Mouse (Mus musculus) neural tube, embryonic 13.5 days (tissue): Measurements from ENCODE around the gene Selenos. TPM values are rescaled to one million over a fixed set of nuclear protein-coding genes. Genes with fewer than 3 reads are reported as not detected.

ENCODE experiments used
- ATAC-seq: fragments of 200-750 bp; cut with Nextera tagmentation; 2 replicates; pipeline ENCODE4 v1.8.0; 2017; ENCODE audit warnings: low read depth, mild to moderate bottlenecking, moderate TSS enrichment, moderate library complexity
- H3K27ac ChIP-seq: fragments of 300-500 bp; sonication (generic); replicated peaks from 2 replicates; pipeline ENCODE4 v1.5.1; 2015; ENCODE audit warnings: moderate library complexity, mild to moderate bottlenecking, inconsistent platforms
- H3K27me3 ChIP-seq: fragments of 300-500 bp; sonication (generic); 2 replicates; pipeline ENCODE4 v1.6.1; 2015; ENCODE audit warnings: mild to moderate bottlenecking, inconsistent platforms
- H3K36me3 ChIP-seq: fragments of 300-500 bp; sonication (generic); 2 replicates; pipeline ENCODE4 v1.6.1; 2015; ENCODE audit warnings: mild to moderate bottlenecking, inconsistent platforms
- H3K4me1 ChIP-seq: fragments of 300-500 bp; sonication (generic); replicated peaks from 2 replicates; pipeline ENCODE4 v1.6.1; 2015; ENCODE audit warnings: inconsistent platforms
- H3K4me2 ChIP-seq: fragments of 300-500 bp; sonication (generic); 2 replicates; pipeline ENCODE4 v1.6.1; 2015; ENCODE audit warnings: inconsistent platforms, mild to moderate bottlenecking, moderate library complexity
- H3K4me3 ChIP-seq: fragments of 300-500 bp; sonication (generic); 2 replicates; pipeline ENCODE4 v1.5.1; 2015; ENCODE audit warnings: mild to moderate bottlenecking, inconsistent platforms
- H3K9ac ChIP-seq: fragments of 300-500 bp; sonication (generic); 2 replicates; pipeline ENCODE4 v1.6.1; 2015; ENCODE audit warnings: moderate library complexity, mild to moderate bottlenecking, inconsistent platforms
- H3K9me3 ChIP-seq: fragments of 300-500 bp; sonication (generic); 2 replicates; pipeline ENCODE4 v1.6.1; 2016; ENCODE audit warnings: inconsistent platforms
- WGBS: fragments of 180-500 bp; shearing (Covaris S2); methylation state at CpG from one replicate; pipeline ENCODE4 v1.1.7; 2015; 5-methylcytosine and 5-hydroxymethylcytosine counted together
- polyA plus RNA-seq: library from polyadenylated mRNA; unstranded; fragments of >200 nt; fragmentation: Nextera tagmentation; extraction: Ambion mirVana; gene quantifications from 2 replicates; pipeline ENCODE4 v1.2.1, GENCODE M21; 2015

The Selenos gene
- 97.2 and 105 TPM in 2 replicates for polyA plus RNA-seq

DNA sequence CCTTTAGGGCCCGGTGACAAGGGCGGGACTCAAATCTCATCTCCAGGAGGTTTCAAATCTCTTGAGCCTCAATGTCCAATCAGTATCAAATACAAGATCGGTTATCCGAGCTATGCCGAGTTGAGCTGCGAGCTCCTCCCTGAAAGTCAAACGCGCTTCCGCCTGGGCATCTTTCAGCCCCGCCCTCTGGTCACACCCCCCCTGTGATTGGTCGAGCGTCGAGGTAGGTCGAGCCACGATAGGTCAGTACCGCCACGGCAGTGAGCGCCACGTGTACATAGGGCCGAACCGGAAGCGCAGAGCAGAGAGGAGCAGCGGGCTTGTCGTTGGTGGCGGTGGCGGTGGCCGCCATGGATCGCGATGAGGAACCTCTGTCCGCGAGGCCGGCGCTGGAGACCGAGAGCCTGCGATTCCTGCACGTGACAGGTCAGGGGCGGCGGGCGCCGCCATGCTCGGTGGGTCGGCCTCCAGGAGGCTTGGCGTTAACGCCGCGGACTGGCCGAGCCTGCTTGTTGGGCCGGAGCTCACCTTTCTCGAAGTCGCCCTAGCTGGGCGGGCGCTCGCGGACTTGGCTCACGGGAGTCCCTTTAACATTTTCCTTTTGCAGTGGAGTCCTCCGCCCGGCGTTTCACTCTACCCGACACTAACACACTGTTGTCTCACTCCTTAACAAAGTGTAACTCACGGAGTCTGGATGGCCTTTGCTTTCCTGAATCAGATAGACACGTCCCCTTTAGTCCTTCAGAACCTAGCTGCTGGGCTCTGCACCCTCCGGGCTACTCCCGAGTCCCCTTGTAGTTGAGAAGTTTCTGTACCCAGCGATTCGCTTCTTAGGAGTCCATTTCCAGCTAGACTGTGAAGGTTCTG, at the start of gene Selenos:
TSS of gene Selenos (plus strand) at position 286 of the 867 bp plus-strand sequence.
- under 1% methylated on average over 64 of the region's 65 CpGs for WGBS
- peak within 1 kb of the TSS; percentile 94 for H3K4me2 ChIP-seq
- H3K9ac ChIP-seq, result peak within 1 kb of the TSS; percentile 82
- peak within 1 kb of the TSS; percentile 82 for H3K27ac ChIP-seq
- H3K4me3 ChIP-seq, result peak within 1 kb of the TSS; percentile 84
- H3K36me3 ChIP-seq, result peaks cover 45% of the 10 kb centered on the region
- H3K27me3 ChIP-seq, result no peaks in the 10 kb centered on the region
- H3K4me1 ChIP-seq, result peaks cover 35% of the 10 kb centered on the region
- no peaks in the 10 kb centered on the region for H3K9me3 ChIP-seq
- peak; percentile 100 for ATAC-seq

DNA sequence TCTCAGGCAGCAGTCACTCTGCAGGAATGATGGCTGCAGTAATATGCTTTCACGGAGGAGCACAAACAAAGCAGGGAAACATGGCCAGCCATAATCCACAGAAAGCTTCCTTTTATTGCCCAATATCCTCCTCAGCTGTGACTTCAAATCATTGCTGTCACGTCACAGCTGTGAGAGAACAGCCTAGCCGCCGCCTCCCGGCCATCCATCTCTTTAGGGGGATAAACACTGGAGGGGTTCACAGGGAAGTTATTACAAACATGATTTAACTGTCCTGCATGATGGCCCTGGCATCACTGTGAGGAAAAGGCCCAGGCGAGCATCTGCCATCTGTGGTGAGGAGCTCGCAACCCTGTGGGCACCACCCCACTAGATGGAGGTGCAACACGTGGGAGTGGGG, 42.6 kb upstream of the Selenos start:
- Histone ChIP-seq H3K4me3 (no peak overlapping the region), H3K27ac (peak overlapping the region; percentile 74), H3K27me3 (0 out of 2 replicates have a peak, but pooled peaks cover 5% of the 10 kb centered on the region), H3K9ac (no peak overlapping the region), H3K4me1 (peaks cover 45% of the 10 kb centered on the region), H3K36me3 (no peaks in the 10 kb centered on the region), H3K9me3 (no peaks in the 10 kb centered on the region), H3K4me2 (no peak overlapping the region)
- ATAC-seq, result 0 out of 2 replicates have a peak, but pooled peaks have one; percentile 7
- WGBS, result 27% methylated on average over 8 of the region's 8 CpGs

DNA sequence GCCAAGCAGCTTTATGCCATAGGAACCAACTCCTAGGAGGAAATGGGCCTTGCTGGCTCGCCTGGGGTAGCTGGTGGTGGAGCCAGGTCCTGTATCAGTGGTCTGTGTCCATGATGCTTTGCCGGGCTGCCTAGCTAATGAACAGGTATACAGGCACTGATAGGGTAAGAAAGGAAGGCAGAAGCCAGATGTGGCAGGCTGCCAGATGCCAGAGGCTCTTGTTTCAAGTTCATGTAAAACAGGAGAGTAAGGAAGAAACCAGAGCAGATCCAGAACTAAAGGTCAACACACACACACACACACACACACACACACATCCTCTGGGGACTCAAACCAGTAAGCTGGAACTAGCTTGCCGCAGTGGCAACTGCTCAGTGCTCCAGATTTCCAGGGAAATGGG, 41.2 kb upstream of the Selenos start:
- H3K4me1 ChIP-seq, result peaks cover 47% of the 10 kb centered on the region
- H3K4me3 ChIP-seq, result no peak overlapping the region
- H3K9me3 ChIP-seq, result no peaks in the 10 kb centered on the region
- H3K27me3 ChIP-seq, result 0 out of 2 replicates have a peak, but pooled peaks cover 5% of the 10 kb centered on the region
- no peaks in the 10 kb centered on the region for H3K36me3 ChIP-seq
- H3K4me2 ChIP-seq, result no peak overlapping the region
- 80% methylated on average over 3 of the region's 3 CpGs for WGBS
- H3K27ac ChIP-seq, result no peak overlapping the region
- no peak overlapping the region for H3K9ac ChIP-seq
- ATAC-seq, result no peak

GRCm38 (mm10) chr7:66038730-66039129, 40.7 kb upstream of the Selenos start:
- no peak overlapping the region for H3K4me2 ChIP-seq
- H3K9ac ChIP-seq, result no peak overlapping the region
- 0 out of 2 replicates have a peak, but pooled peaks cover under 1% of the 10 kb centered on the region for H3K27me3 ChIP-seq
- ATAC-seq, result no peak
- WGBS, result 75% methylated on average over 11 of the region's 11 CpGs
- no peaks in the 10 kb centered on the region for H3K9me3 ChIP-seq
- peak overlapping the region; percentile 33; the same call in 1 of the 2 replicates for H3K27ac ChIP-seq
- H3K4me3 ChIP-seq, result no peak overlapping the region
- peaks cover 51% of the 10 kb centered on the region for H3K4me1 ChIP-seq
- H3K36me3 ChIP-seq, result no peaks in the 10 kb centered on the region

- Histone ChIP-seq H3K9me3 (no peaks in the 10 kb centered on the region), H3K4me1 (peaks cover 66% of the 10 kb centered on the region), H3K4me2 (no peak overlapping the region), H3K36me3 (no peaks in the 10 kb centered on the region), H3K27me3 (no peaks in the 10 kb centered on the region), H3K4me3 (no peak overlapping the region), H3K9ac (no peak overlapping the region), H3K27ac (no peak overlapping the region; the same call in 1 of the 2 replicates)
- 75% methylated on average over 18 of the region's 18 CpGs for WGBS
- ATAC-seq, result no peak
These were observed 39.2 kb upstream of the Selenos start for GRCm38 (mm10) chr7:66040026-66040814.

GRCm38 (mm10) chr7:66043552-66044459, 35.6 kb upstream of the Selenos start, which contains the start of gene Gm45213:
Gene Gm45213, plus strand, starts transcription at chr7:66043602.
- H3K36me3 ChIP-seq, result no peaks in the 10 kb centered on the region
- peak within 1 kb of the TSS; percentile 42 for H3K27ac ChIP-seq
- no peaks in the 10 kb centered on the region for H3K9me3 ChIP-seq
- no peak within 1 kb of the TSS for H3K4me2 ChIP-seq
- no peak within 1 kb of the TSS for H3K4me3 ChIP-seq
- ATAC-seq, result peak; percentile 13; the same call in 1 of the 2 replicates
- no peaks in the 10 kb centered on the region for H3K27me3 ChIP-seq
- peaks cover 65% of the 10 kb centered on the region for H3K4me1 ChIP-seq
- 70% methylated on average over 10 of the region's 10 CpGs for WGBS
- H3K9ac ChIP-seq, result 0 out of 2 replicates have a peak within 1 kb of the TSS, but pooled peaks have one; percentile 0

DNA sequence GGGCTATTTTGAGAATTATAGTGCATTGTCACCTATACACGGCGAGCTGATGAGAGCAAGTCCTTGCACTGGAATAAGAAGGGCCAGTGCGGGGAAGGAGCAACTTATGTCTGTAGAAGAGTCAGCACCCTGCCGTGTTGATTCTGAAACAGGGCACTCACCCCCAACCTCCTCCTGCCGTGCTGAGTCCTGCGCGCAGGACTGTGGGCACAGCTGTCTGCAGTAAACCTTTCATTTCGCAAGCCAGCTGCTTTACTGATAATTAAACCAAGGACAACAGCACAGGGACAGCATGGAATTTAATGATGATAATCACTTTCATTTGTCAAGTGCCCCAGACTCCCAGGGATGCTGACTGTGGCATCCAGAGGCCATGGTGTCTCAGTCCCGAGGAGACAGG, 34.8 kb upstream of the Selenos start:
- H3K36me3 ChIP-seq, result no peaks in the 10 kb centered on the region
- no peak overlapping the region for H3K4me2 ChIP-seq
- no peak overlapping the region for H3K4me3 ChIP-seq
- WGBS, result 18% methylated on average over 9 of the region's 9 CpGs
- H3K27me3 ChIP-seq, result no peaks in the 10 kb centered on the region
- ATAC-seq, result peak; percentile 50
- no peaks in the 10 kb centered on the region for H3K9me3 ChIP-seq
- peaks cover 58% of the 10 kb centered on the region for H3K4me1 ChIP-seq
- peak overlapping the region; percentile 42 for H3K27ac ChIP-seq
- H3K9ac ChIP-seq, result no peak overlapping the region; the same call in 1 of the 2 replicates

- Histone ChIP-seq H3K27ac (no peak overlapping the region), H3K27me3 (no peaks in the 10 kb centered on the region), H3K9ac (no peak overlapping the region), H3K4me1 (peaks cover 46% of the 10 kb centered on the region), H3K36me3 (no peaks in the 10 kb centered on the region), H3K4me2 (no peak overlapping the region), H3K9me3 (no peaks in the 10 kb centered on the region), H3K4me3 (no peak overlapping the region)
- ATAC-seq, result no peak
- 61% methylated on average over 17 of the region's 17 CpGs for WGBS
These were observed 32.2 kb upstream of the Selenos start for GRCm38 (mm10) chr7:66046921-66047918.

- H3K27me3 ChIP-seq, result no peaks in the 10 kb centered on the region
- no peaks in the 10 kb centered on the region for H3K36me3 ChIP-seq
- H3K4me1 ChIP-seq, result peaks cover 46% of the 10 kb centered on the region
- H3K9me3 ChIP-seq, result no peaks in the 10 kb centered on the region
- 79% methylated on average over 4 of the region's 4 CpGs for whole genome bisulfite sequencing
- no peak for ATAC-seq
- no peak overlapping the region for H3K27ac ChIP-seq
- H3K9ac ChIP-seq, result no peak overlapping the region
- no peak overlapping the region for H3K4me2 ChIP-seq
- H3K4me3 ChIP-seq, result no peak overlapping the region
These were observed 31.5 kb upstream of the Selenos start for GRCm38 (mm10) chr7:66047975-66048374.

DNA sequence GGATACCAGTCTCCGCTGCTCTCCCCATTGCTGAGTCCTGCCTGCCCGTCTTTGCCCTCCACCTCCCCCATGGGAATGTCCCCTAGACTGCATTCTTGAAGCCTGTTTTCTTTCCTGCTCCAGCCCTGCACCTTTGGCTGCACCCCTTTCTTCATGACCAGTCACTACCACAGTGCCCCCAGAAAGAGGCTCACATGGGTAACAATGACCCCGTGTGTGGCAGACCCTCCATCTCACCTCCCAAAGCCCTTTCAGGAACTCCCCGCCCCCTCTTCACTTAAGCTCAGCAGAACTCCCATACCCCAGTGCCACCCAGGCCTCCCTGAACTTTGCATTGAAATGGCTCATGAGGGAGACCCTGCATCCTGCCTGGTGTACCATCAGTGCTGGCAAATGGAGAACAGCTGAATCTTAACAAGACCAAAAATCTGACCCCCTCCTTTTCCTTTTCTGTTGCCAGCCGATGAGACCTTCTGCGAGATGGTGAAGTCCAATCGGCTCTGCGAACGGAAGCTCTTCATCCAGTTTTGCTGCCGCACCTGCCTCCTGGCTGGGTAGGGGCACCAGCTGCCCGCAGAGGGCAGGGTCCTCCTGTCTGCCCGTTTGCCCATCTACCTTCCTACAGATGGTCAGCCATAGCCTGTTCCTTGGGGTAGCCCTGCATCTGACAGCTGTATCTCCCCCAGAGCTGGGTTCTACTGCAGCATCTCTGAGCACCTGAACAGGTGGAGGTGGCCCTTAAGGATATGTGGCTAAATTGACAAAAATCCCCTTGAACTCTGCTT, 30.8 kb upstream of the Selenos start:
- 80% methylated on average over 12 of the region's 12 CpGs for WGBS
- ATAC-seq, result no peak
- H3K9ac ChIP-seq, result no peak overlapping the region
- no peaks in the 10 kb centered on the region for H3K27me3 ChIP-seq
- no peak overlapping the region for H3K4me3 ChIP-seq
- H3K4me2 ChIP-seq, result no peak overlapping the region
- H3K9me3 ChIP-seq, result no peaks in the 10 kb centered on the region
- peaks cover 41% of the 10 kb centered on the region for H3K4me1 ChIP-seq
- H3K27ac ChIP-seq, result no peak overlapping the region
- H3K36me3 ChIP-seq, result no peaks in the 10 kb centered on the region
